Mouse (Mus musculus): ENCODE measurements at regions not wholly inside any gene's neighbourhood (a gene's known extent, or its start where the extent isn't known, plus 50 kb on each side); places are given as distances from the start of the nearest gene placed in this dataset.

- no peaks in the 10 kb centered on the region for H3K27me3 ChIP-seq
- H3K4me1 ChIP-seq (replicated peaks) = no peaks in the 10 kb centered on the region
- no peak overlapping the region for H3K27ac ChIP-seq
- no peaks in the 10 kb centered on the region for H3K9me3 ChIP-seq
- H3K4me2 ChIP-seq (replicated peaks) = no peak overlapping the region
- WGBS = 77% methylated on average over 5 of the region's 5 CpGs
- no peak overlapping the region for H3K4me3 ChIP-seq (replicated peaks)
- H3K36me3 ChIP-seq = no peaks in the 10 kb centered on the region
- no peak for ATAC-seq
- H3K9ac ChIP-seq (replicated peaks) = no peak overlapping the region
These were observed 450.4 kb upstream of the Cited2 start for GRCm38 (mm10) chr10:17272646-17273045.

GRCm38 (mm10) chr10:17273855-17274254, 449.2 kb upstream of the Cited2 start:
- H3K4me2 ChIP-seq (replicated peaks) = no peak overlapping the region
- H3K9me3 ChIP-seq = no peaks in the 10 kb centered on the region
- no peak overlapping the region for H3K27ac ChIP-seq
- no peak overlapping the region for H3K4me3 ChIP-seq (replicated peaks)
- H3K9ac ChIP-seq (replicated peaks) = no peak overlapping the region
- no peaks in the 10 kb centered on the region for H3K4me1 ChIP-seq (replicated peaks)
- H3K36me3 ChIP-seq = no peaks in the 10 kb centered on the region
- no peaks in the 10 kb centered on the region for H3K27me3 ChIP-seq
- 91% methylated on average over 3 of the region's 3 CpGs for WGBS
- ATAC-seq = no peak

- no peak overlapping the region for H3K9ac ChIP-seq (replicated peaks)
- 86% methylated on average over 1 of the region's 1 CpGs for WGBS
- H3K4me2 ChIP-seq (replicated peaks) = no peak overlapping the region
- H3K9me3 ChIP-seq = no peaks in the 10 kb centered on the region; the same call in 1 of the 2 replicates
- no peaks in the 10 kb centered on the region for H3K36me3 ChIP-seq
- H3K27me3 ChIP-seq = no peaks in the 10 kb centered on the region
- ATAC-seq = no peak
- no peak overlapping the region for H3K4me3 ChIP-seq (replicated peaks)
- H3K4me1 ChIP-seq (replicated peaks) = no peaks in the 10 kb centered on the region
- no peak overlapping the region for H3K27ac ChIP-seq
These were observed 447.8 kb upstream of the Cited2 start for GRCm38 (mm10) chr10:17275214-17275613.

GRCm38 (mm10) chr10:17277911-17278310, 445.1 kb upstream of the Cited2 start:
- no peaks in the 10 kb centered on the region; the same call in 1 of the 2 replicates for H3K9me3 ChIP-seq
- ATAC-seq = no peak

GRCm38 (mm10) chr10:17284858-17285257, 438.2 kb upstream of the Cited2 start:
- ATAC-seq = no peak
- Histone ChIP-seq H3K4me2 (replicated peaks) (no peak overlapping the region), H3K4me3 (replicated peaks) (no peak overlapping the region), H3K27ac (no peak overlapping the region), H3K36me3 (no peaks in the 10 kb centered on the region), H3K27me3 (no peaks in the 10 kb centered on the region), H3K9me3 (no peaks in the 10 kb centered on the region; the same call in 1 of the 2 replicates), H3K4me1 (replicated peaks) (0 out of 2 replicates have a peak, but pooled peaks cover 5% of the 10 kb centered on the region), H3K9ac (replicated peaks) (no peak overlapping the region)
- WGBS = 90% methylated on average over 5 of the region's 5 CpGs

More at GRCm38 (mm10) chr10:17277911-17278310, 445.1 kb upstream of the Cited2 start:
- no peaks in the 10 kb centered on the region for H3K4me1 ChIP-seq (replicated peaks)
- no peak overlapping the region for H3K4me3 ChIP-seq (replicated peaks)
- H3K27me3 ChIP-seq = no peaks in the 10 kb centered on the region
- H3K9ac ChIP-seq (replicated peaks) = no peak overlapping the region
- H3K4me2 ChIP-seq (replicated peaks) = no peak overlapping the region
- H3K36me3 ChIP-seq = no peaks in the 10 kb centered on the region
- no peak overlapping the region for H3K27ac ChIP-seq

GRCm38 (mm10) chr10:17287141-17287540, 435.9 kb upstream of the Cited2 start:
- Histone ChIP-seq H3K27ac (no peak overlapping the region), H3K4me2 (replicated peaks) (no peak overlapping the region), H3K9me3 (no peaks in the 10 kb centered on the region), H3K27me3 (no peaks in the 10 kb centered on the region), H3K4me1 (replicated peaks) (0 out of 2 replicates have a peak, but pooled peaks cover 5% of the 10 kb centered on the region), H3K9ac (replicated peaks) (no peak overlapping the region), H3K36me3 (no peaks in the 10 kb centered on the region), H3K4me3 (replicated peaks) (no peak overlapping the region)
- ATAC-seq = no peak
- WGBS = 85% methylated on average over 2 of the region's 2 CpGs

- no peak overlapping the region for H3K4me3 ChIP-seq (replicated peaks)
- no peaks in the 10 kb centered on the region for H3K27me3 ChIP-seq
- H3K9ac ChIP-seq (replicated peaks) = no peak overlapping the region
- H3K36me3 ChIP-seq = no peaks in the 10 kb centered on the region
- ATAC-seq = no peak
- H3K27ac ChIP-seq = no peak overlapping the region
- no peaks in the 10 kb centered on the region for H3K9me3 ChIP-seq
- WGBS = 18% methylated on average over 2 of the region's 2 CpGs
- no peak overlapping the region for H3K4me2 ChIP-seq (replicated peaks)
- H3K4me1 ChIP-seq (replicated peaks) = 0 out of 2 replicates have a peak, but pooled peaks cover 5% of the 10 kb centered on the region
These were observed 434.8 kb upstream of the Cited2 start for GRCm38 (mm10) chr10:17288231-17288630.

GRCm38 (mm10) chr10:17292331-17292730, 430.7 kb upstream of the Cited2 start:
- 83% methylated on average over 6 of the region's 6 CpGs for WGBS
- Histone ChIP-seq H3K4me3 (replicated peaks) (no peak overlapping the region), H3K4me1 (replicated peaks) (0 out of 2 replicates have a peak, but pooled peaks cover 5% of the 10 kb centered on the region), H3K9me3 (no peaks in the 10 kb centered on the region), H3K27me3 (no peaks in the 10 kb centered on the region), H3K27ac (no peak overlapping the region), H3K9ac (replicated peaks) (no peak overlapping the region), H3K36me3 (no peaks in the 10 kb centered on the region), H3K4me2 (replicated peaks) (no peak overlapping the region)
- ATAC-seq = no peak

- no peak overlapping the region for H3K9ac ChIP-seq (replicated peaks)
- ATAC-seq = no peak
- no peak overlapping the region for H3K4me3 ChIP-seq (replicated peaks)
- H3K27me3 ChIP-seq = no peaks in the 10 kb centered on the region
- no peak overlapping the region for H3K27ac ChIP-seq
- 92% methylated on average over 3 of the region's 3 CpGs for WGBS
- no peak overlapping the region for H3K4me2 ChIP-seq (replicated peaks)
- no peaks in the 10 kb centered on the region for H3K9me3 ChIP-seq
- no peaks in the 10 kb centered on the region for H3K4me1 ChIP-seq (replicated peaks)
- H3K36me3 ChIP-seq = no peaks in the 10 kb centered on the region
These were observed 428.6 kb upstream of the Cited2 start for GRCm38 (mm10) chr10:17294440-17294839.

- Histone ChIP-seq H3K4me2 (replicated peaks) (no peak overlapping the region), H3K27me3 (no peaks in the 10 kb centered on the region), H3K9me3 (no peaks in the 10 kb centered on the region), H3K4me3 (replicated peaks) (no peak overlapping the region), H3K36me3 (no peaks in the 10 kb centered on the region), H3K9ac (replicated peaks) (no peak overlapping the region), H3K4me1 (replicated peaks) (no peaks in the 10 kb centered on the region), H3K27ac (no peak overlapping the region)
- 89% methylated on average over 3 of the region's 3 CpGs for WGBS
- no peak for ATAC-seq
These were observed 427.9 kb upstream of the Cited2 start for GRCm38 (mm10) chr10:17295157-17295556.

- WGBS = 41% methylated on average over 6 of the region's 6 CpGs
These were observed 423.4 kb upstream of the Cited2 start for GRCm38 (mm10) chr10:17299600-17299999.

GRCm38 (mm10) chr10:17326724-17327123, 396.3 kb upstream of the Cited2 start:
- no peak overlapping the region for H3K4me3 ChIP-seq (replicated peaks)
- H3K27ac ChIP-seq = no peak overlapping the region
- no peaks in the 10 kb centered on the region for H3K27me3 ChIP-seq
- H3K9ac ChIP-seq (replicated peaks) = no peak overlapping the region
- H3K9me3 ChIP-seq = no peaks in the 10 kb centered on the region
- ATAC-seq = no peak
- 93% methylated on average over 3 of the region's 3 CpGs for WGBS
- no peak overlapping the region for H3K4me2 ChIP-seq (replicated peaks)
- peaks cover 15% of the 10 kb centered on the region for H3K4me1 ChIP-seq (replicated peaks)
- H3K36me3 ChIP-seq = no peaks in the 10 kb centered on the region

More at GRCm38 (mm10) chr10:17299600-17299999, 423.4 kb upstream of the Cited2 start:
- H3K4me1 ChIP-seq (replicated peaks) = no peaks in the 10 kb centered on the region
- no peaks in the 10 kb centered on the region for H3K27me3 ChIP-seq
- H3K9me3 ChIP-seq = no peaks in the 10 kb centered on the region
- ATAC-seq = no peak
- H3K4me2 ChIP-seq (replicated peaks) = no peak overlapping the region
- no peaks in the 10 kb centered on the region for H3K36me3 ChIP-seq
- H3K27ac ChIP-seq = no peak overlapping the region
- H3K9ac ChIP-seq (replicated peaks) = no peak overlapping the region
- no peak overlapping the region for H3K4me3 ChIP-seq (replicated peaks)

- H3K4me2 ChIP-seq (replicated peaks) = peak overlapping the region; percentile 53
- H3K9me3 ChIP-seq = no peaks in the 10 kb centered on the region
- peaks cover 38% of the 10 kb centered on the region for H3K4me1 ChIP-seq (replicated peaks)
- no peaks in the 10 kb centered on the region for H3K27me3 ChIP-seq
- H3K9ac ChIP-seq (replicated peaks) = peak overlapping the region; percentile 53
- peak; percentile 84 for ATAC-seq
- H3K27ac ChIP-seq = peak overlapping the region; percentile 90
- WGBS = under 1% methylated on average over 6 of the region's 6 CpGs
- peak overlapping the region; percentile 31 for H3K4me3 ChIP-seq (replicated peaks)
- H3K36me3 ChIP-seq = no peaks in the 10 kb centered on the region
These were observed 392.0 kb upstream of the Cited2 start for GRCm38 (mm10) chr10:17330904-17331606.
